Comparison of ENCODE assay signal across 17 mouse cellular contexts in the genomic region with DNA sequence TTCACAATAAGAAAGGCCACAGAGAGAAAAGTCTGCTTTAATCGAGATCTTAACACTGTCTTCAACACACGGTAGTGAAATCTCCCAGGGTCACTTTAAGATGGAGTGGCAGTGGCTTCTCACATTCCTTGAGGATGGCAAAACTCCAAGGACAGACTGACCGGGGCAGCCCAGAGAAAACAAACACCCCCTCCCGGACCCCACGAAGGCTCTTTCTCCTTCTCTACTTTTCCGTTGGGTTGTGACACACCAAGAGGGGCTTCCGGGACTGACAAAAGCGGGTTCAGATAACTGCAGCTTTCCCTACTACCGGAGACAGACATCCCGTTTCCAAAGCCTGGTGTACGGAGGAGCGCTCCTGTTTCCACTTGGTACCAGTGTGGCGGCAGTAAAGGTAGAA. TPM values are rescaled to one million over a fixed set of nuclear protein-coding genes. Genes with fewer than 3 reads are reported as not detected.
A peak's percentile ranks its signal among the peaks of the same experiment; 100 is the strongest.
DNase-seq lines count a peak whose midpoint lies in the region; ATAC-seq lines count a peak whose summit lies in the region.
"Had no signal": no experiment of that assay in that cellular context is flagged by ENCODE, and none has a peak within 500 bp of the region (broad histone marks: within the 10 kb centered on the region; RNA-seq: fewer than 3 reads in every experiment).

No protein-coding gene starts in this region.

- ATAC-seq in heart, embryonic 16.5 days (replicated peaks; ENCODE audit: extremely low read depth, insufficient read depth, low FRiP score) = peak; percentile 34; the same call in 1 of the 2 replicates
- ATAC-seq in heart, embryonic 11.5 days (replicated peaks; ENCODE audit: insufficient number of reproducible peaks, low FRiP score, low TSS enrichment) = no peak; the same call in 1 of the 2 replicates
- ATAC-seq in forebrain, embryonic 16.5 days = no peak
- ATAC-seq: forebrain, postnatal 0 days had no signal

- H3K9me3 ChIP-seq in heart, embryonic 16.5 days (replicated peaks; ENCODE audit: control insufficient read depth, low read length) = no peaks in the 10 kb centered on the region
- H3K9me3 ChIP-seq in heart, embryonic 11.5 days (replicated peaks; ENCODE audit: control insufficient read depth, low read length) = no peaks in the 10 kb centered on the region
- no peaks in the 10 kb centered on the region for H3K9me3 ChIP-seq in forebrain, embryonic 16.5 days (ENCODE audit: control insufficient read depth, low read length)
- H3K9me3 ChIP-seq: kidney, embryonic 15.5 days; limb, embryonic 15.5 days; neural tube, embryonic 13.5 days had no signal

- no peak overlapping the region for H3K9ac ChIP-seq in heart, embryonic 16.5 days (ENCODE audit: low read length)
- H3K9ac ChIP-seq in heart, embryonic 11.5 days (ENCODE audit: low read depth, low read length) = no peak overlapping the region
- H3K9ac ChIP-seq in forebrain, embryonic 16.5 days (replicated peaks; ENCODE audit: low read depth, low read length) = no peak overlapping the region
- H3K9ac ChIP-seq: forebrain, postnatal 0 days; kidney, embryonic 15.5 days; limb, embryonic 15.5 days; neural tube, embryonic 13.5 days had no signal

- H3K4me3 ChIP-seq in heart, embryonic 16.5 days (ENCODE audit: low read length) = no peak overlapping the region
- H3K4me3 ChIP-seq in heart, embryonic 11.5 days (ENCODE audit: low read depth, low read length) = no peak overlapping the region
- H3K4me3 ChIP-seq in forebrain, embryonic 16.5 days (replicated peaks; ENCODE audit: low read length) = no peak overlapping the region
- H3K4me3 ChIP-seq: kidney, embryonic 15.5 days; limb, embryonic 15.5 days; megakaryocyte, embryonic 14.5 days; neural tube, embryonic 13.5 days had no signal

- H3K4me1 ChIP-seq in heart, embryonic 16.5 days (ENCODE audit: control insufficient read depth, insufficient read depth, low read length) = no peaks in the 10 kb centered on the region; the same call in 1 of the 2 replicates
- no peaks in the 10 kb centered on the region for H3K4me1 ChIP-seq in heart, embryonic 11.5 days (ENCODE audit: control insufficient read depth, insufficient read depth, low read length)
- no peaks in the 10 kb centered on the region for H3K4me1 ChIP-seq in forebrain, embryonic 16.5 days (replicated peaks; ENCODE audit: control insufficient read depth, insufficient read depth, low read length)
- H3K4me1 ChIP-seq: limb, embryonic 15.5 days; neural tube, embryonic 13.5 days had no signal

- WGBS in heart, embryonic 16.5 days = 54% methylated on average over 13 of the region's 13 CpGs
- WGBS in heart, embryonic 11.5 days (ENCODE audit: insufficient replicate concordance) = 56% methylated on average over 13 of the region's 13 CpGs
- WGBS in forebrain, embryonic 16.5 days = 83% methylated on average over 13 of the region's 13 CpGs

- H3K36me3 ChIP-seq in heart, embryonic 16.5 days (ENCODE audit: control insufficient read depth, insufficient read depth) = no peaks in the 10 kb centered on the region
- H3K36me3 ChIP-seq in heart, embryonic 11.5 days (ENCODE audit: control insufficient read depth, insufficient read depth, low read length) = no peaks in the 10 kb centered on the region
- no peaks in the 10 kb centered on the region for H3K36me3 ChIP-seq in forebrain, embryonic 16.5 days (ENCODE audit: control insufficient read depth, insufficient read depth)
- H3K36me3 ChIP-seq: kidney, embryonic 15.5 days; limb, embryonic 15.5 days; neural tube, embryonic 13.5 days had no signal

- DNase-seq in adrenal gland, adult (ENCODE audit: inconsistent age in 2 of 2, low spot score in 1 of 2) = peak; percentile 8 to 38
- DNase-seq in adrenal gland, postnatal 10 days = no peak
- DNase-seq in kidney, postnatal 4 days = peak; percentile 14 to 17
- no peak for DNase-seq in kidney, adult 8-10 months
- peak; percentile 5 to 28 for DNase-seq in lung, postnatal 4 days
- DNase-seq: adrenal gland, postnatal 14 days; cerebellum, adult 11 months; cerebellum, postnatal 10 days; embryo, embryonic 11 days; forebrain, postnatal 0 days had no signal

- no peaks in the 10 kb centered on the region for H3K27me3 ChIP-seq in heart, embryonic 16.5 days (ENCODE audit: control insufficient read depth, insufficient read depth, low read length)
- peaks cover 3% of the 10 kb centered on the region; the same call in 1 of the 2 replicates for H3K27me3 ChIP-seq in heart, embryonic 11.5 days (ENCODE audit: control insufficient read depth, insufficient read depth, low read length)
- peaks cover 6% of the 10 kb centered on the region; the same call in 1 of the 2 replicates for H3K27me3 ChIP-seq in forebrain, embryonic 16.5 days (replicated peaks; ENCODE audit: control insufficient read depth, insufficient read depth, low read length)

- no peak overlapping the region for H3K27ac ChIP-seq in heart, embryonic 16.5 days (ENCODE audit: low read length)
- H3K27ac ChIP-seq in heart, embryonic 11.5 days (ENCODE audit: low read depth, low read length) = no peak overlapping the region
- no peak overlapping the region for H3K27ac ChIP-seq in forebrain, embryonic 16.5 days (ENCODE audit: low read length)
- H3K27ac ChIP-seq: kidney, embryonic 15.5 days; limb, embryonic 15.5 days; neural tube, embryonic 13.5 days had no signal

- H3K4me2 ChIP-seq in heart, embryonic 16.5 days (ENCODE audit: low read depth, low read length) = no peak overlapping the region
- H3K4me2 ChIP-seq in heart, embryonic 11.5 days = no peak overlapping the region
- H3K4me2 ChIP-seq in forebrain, embryonic 16.5 days (ENCODE audit: low read length) = no peak overlapping the region
- H3K4me2 ChIP-seq: kidney, embryonic 15.5 days; limb, embryonic 15.5 days; neural tube, embryonic 13.5 days had no signal

RNA-seq across cellular contexts. Expression of a gene that starts 10.4 kb away (rescaled TPM):
- total RNA-seq in adrenal gland, postnatal 10 days (2021) = 10 to 100 TPM; 37.5 to 40.7 TPM
- polyA plus RNA-seq in heart, embryonic 16.5 days (2015; fragmentation: Nextera tagmentation; extraction: Ambion mirVana) = 21.4 and 22.6 TPM in 2 replicates
- 20.4 and 23.1 TPM in 2 replicates for polyA plus RNA-seq in heart, embryonic 11.5 days (2014; fragmentation: Nextera tagmentation; extraction: Ambion mirVana)
- 13.0 and 13.2 TPM in 2 replicates for polyA plus RNA-seq in forebrain, embryonic 16.5 days (2015; fragmentation: Nextera tagmentation; extraction: Ambion mirVana)

Comparison
In these comparisons a context has a peak if more than half of its experiments do, and no peak if none do; other contexts are left out.
1. DNase-seq: peak in adrenal gland, adult (2 of 2), kidney, postnatal 4 days (2 of 2) and lung, postnatal 4 days (2 of 2); none in adrenal gland, postnatal 10 days (single experiment) and kidney, adult 8-10 months (0 of 2).